Mouse (Mus musculus) kidney, adult 2 months (tissue): ENCODE data around the gene Sost.

Experiments
- CTCF ChIP-seq: fragments of 200-500 bp; conservative IDR thresholded peaks from 2 replicates; pipeline ENCODE4 v1.5.1; 2011; ENCODE audit warnings: low read depth, mild to moderate bottlenecking, control low read depth, low read length, moderate library complexity, mixed read lengths; ENCODE audit not compliant: insufficient read depth, insufficient read length
- POLR2A ChIP-seq: fragments of 200-500 bp; IDR thresholded peaks from one replicate; pipeline ENCODE4 v1.6.1; 2011; ENCODE audit warnings: low read depth, low read length, control low read depth

- TF ChIP-seq CTCF (peak; percentile 65), POLR2A (no peak)
These were observed 4.6 kb upstream of the Sost start for GRCm38 (mm10) chr11:101971410-101971809.
